Mouse (Mus musculus): ENCODE measurements around the gene Fam69b. TPM values are rescaled to one million over a fixed set of nuclear protein-coding genes. Genes with fewer than 3 reads are reported as not detected.

Fam69b gene
- polyA plus RNA-seq, 1 experiment, result 5.3 TPM

DNA sequence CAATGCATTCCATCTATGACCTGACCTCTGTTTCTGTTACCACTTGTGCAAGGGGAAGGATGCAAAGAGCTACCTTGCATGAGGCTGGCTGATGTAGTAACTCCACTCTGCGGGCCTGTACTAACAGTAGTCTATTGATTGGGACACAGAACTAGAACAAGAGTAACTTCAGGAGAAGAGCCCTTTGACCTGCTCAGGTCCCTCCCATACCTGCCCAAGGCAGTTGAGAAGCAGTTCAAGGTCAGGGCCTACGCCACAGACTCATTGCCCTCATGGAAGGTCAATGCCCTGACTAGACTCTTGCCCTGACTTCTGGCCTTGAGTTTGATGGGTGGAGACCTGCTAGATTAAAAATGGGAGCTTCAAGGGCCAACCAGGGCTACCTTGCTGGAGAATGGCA lies 27.6 kb upstream of the Fam69b start:
- TF ChIP-seq EP300 (IDR thresholded peaks at IDR 0.05; ENCODE audit: insufficient read depth, low read depth, low read length) (peak; percentile 73; the same call in 1 of the 2 replicates), POLR2A (IDR thresholded peaks at IDR 0.05; ENCODE audit: insufficient read depth, low read length) (no peak)
- H3K27me3 ChIP-seq (ENCODE audit: control insufficient read depth, insufficient read depth, low read length, poor library complexity, severe bottlenecking), result no peaks in the 10 kb centered on the region
- no peaks in the 10 kb centered on the region for H3K4me1 ChIP-seq (ENCODE audit: control insufficient read depth, insufficient read depth, low read length)
- no peak overlapping the region for H3K4me3 ChIP-seq (ENCODE audit: low read depth, low read length)
- H3K9me3 ChIP-seq (replicated peaks; ENCODE audit: control insufficient read depth, insufficient read depth, low read length, poor library complexity, severe bottlenecking), result no peaks in the 10 kb centered on the region
- no peak overlapping the region for H3K9ac ChIP-seq (ENCODE audit: low read depth, poor library complexity, severe bottlenecking)
- H3K27ac ChIP-seq (ENCODE audit: insufficient read depth, low read length), result no peak overlapping the region
- H3K36me3 ChIP-seq (ENCODE audit: control insufficient read depth, insufficient read depth, low read length, poor library complexity, severe bottlenecking), result no peaks in the 10 kb centered on the region

DNA sequence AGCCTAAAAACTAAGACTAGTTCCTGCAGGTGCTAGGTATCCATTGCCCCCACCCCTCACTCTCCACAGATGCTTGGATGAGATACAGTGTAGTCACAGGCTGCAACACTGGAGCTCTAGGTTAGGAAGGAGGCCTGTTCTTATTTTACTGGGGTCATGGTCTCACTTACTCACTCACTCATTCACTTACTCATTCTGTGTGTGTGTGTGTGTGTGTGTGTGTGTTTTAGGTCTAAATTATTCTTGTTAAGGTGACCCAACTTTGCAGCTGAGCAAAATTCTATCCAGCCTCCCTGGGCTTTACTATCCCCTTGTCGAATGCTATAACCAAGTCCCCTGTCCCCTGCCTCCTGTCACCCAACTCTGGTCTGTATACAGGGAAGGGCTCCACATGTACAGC lies 26.7 kb upstream of the Fam69b start:
- Histone ChIP-seq H3K4me3 (ENCODE audit: low read depth, low read length) (no peak overlapping the region), H3K27me3 (ENCODE audit: control insufficient read depth, insufficient read depth, low read length, poor library complexity, severe bottlenecking) (no peaks in the 10 kb centered on the region), H3K9ac (ENCODE audit: low read depth, poor library complexity, severe bottlenecking) (no peak overlapping the region), H3K9me3 (replicated peaks; ENCODE audit: control insufficient read depth, insufficient read depth, low read length, poor library complexity, severe bottlenecking) (no peaks in the 10 kb centered on the region), H3K27ac (ENCODE audit: insufficient read depth, low read length) (no peak overlapping the region), H3K36me3 (ENCODE audit: control insufficient read depth, insufficient read depth, low read length, poor library complexity, severe bottlenecking) (no peaks in the 10 kb centered on the region), H3K4me1 (ENCODE audit: control insufficient read depth, insufficient read depth, low read length) (no peaks in the 10 kb centered on the region)
- TF ChIP-seq POLR2A (IDR thresholded peaks at IDR 0.05; ENCODE audit: insufficient read depth, low read length), result no peak
- no peak for TF ChIP-seq EP300 (IDR thresholded peaks at IDR 0.05; ENCODE audit: insufficient read depth, low read depth, low read length)
- TF ChIP-seq CTCF (IDR thresholded peaks at IDR 0.05; ENCODE audit: low read depth, low read length), result no peak

DNA sequence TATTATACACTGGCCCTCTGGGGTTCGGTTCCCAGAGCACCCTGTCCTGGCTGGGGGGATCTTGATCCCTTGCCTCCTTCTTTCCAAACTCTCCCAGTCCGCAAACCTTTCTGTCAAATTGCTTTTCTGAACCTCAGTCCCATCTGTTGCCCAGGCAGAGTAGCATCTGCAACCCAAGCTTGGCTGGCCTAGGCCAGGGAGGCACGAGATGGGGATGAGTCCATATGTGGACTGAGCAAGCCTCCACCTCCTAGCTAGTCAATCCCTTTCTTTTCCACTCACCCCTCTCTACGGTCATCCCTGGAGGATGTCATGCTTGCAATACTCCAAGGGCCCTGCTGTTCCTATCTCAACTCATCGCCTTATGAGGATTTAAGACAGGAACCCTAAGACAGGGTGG lies 25.6 kb upstream of the Fam69b start:
- no peaks in the 10 kb centered on the region for H3K4me1 ChIP-seq (ENCODE audit: control insufficient read depth, insufficient read depth, low read length)
- no peak overlapping the region for H3K27ac ChIP-seq (ENCODE audit: insufficient read depth, low read length)
- peak overlapping the region; percentile 74 for H3K9ac ChIP-seq (ENCODE audit: low read depth, poor library complexity, severe bottlenecking)
- TF ChIP-seq CTCF (IDR thresholded peaks at IDR 0.05; ENCODE audit: low read depth, low read length), result no peak
- TF ChIP-seq POLR2A (IDR thresholded peaks at IDR 0.05; ENCODE audit: insufficient read depth, low read length), result no peak
- TF ChIP-seq EP300 (IDR thresholded peaks at IDR 0.05; ENCODE audit: insufficient read depth, low read depth, low read length), result no peak
- peak overlapping the region; percentile 93 for H3K4me3 ChIP-seq (ENCODE audit: low read depth, low read length)
- H3K9me3 ChIP-seq (replicated peaks; ENCODE audit: control insufficient read depth, insufficient read depth, low read length, poor library complexity, severe bottlenecking), result no peaks in the 10 kb centered on the region
- H3K27me3 ChIP-seq (ENCODE audit: control insufficient read depth, insufficient read depth, low read length, poor library complexity, severe bottlenecking), result no peaks in the 10 kb centered on the region
- H3K36me3 ChIP-seq (ENCODE audit: control insufficient read depth, insufficient read depth, low read length, poor library complexity, severe bottlenecking), result no peaks in the 10 kb centered on the region

DNA sequence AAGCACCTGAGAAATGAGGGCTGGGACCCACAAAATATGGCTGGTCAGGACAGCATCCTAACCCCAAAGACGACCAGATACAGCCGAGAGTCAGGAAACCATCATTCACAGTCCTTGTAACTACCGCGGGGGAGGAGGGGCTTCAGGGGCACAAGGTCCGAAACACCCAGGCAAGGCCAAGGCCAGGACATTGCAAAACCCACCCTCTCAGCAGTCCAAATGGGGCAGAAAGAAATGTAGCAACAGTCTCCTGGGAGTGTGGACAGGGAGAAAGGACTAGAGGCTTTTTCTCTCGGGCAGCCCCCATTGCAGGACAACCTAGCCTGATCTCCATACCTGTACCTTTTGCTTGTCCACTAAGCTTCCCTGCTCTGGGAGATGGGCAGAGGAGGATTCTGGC lies 25.1 kb upstream of the Fam69b start:
- Histone ChIP-seq H3K36me3 (ENCODE audit: control insufficient read depth, insufficient read depth, low read length, poor library complexity, severe bottlenecking) (no peaks in the 10 kb centered on the region), H3K27me3 (ENCODE audit: control insufficient read depth, insufficient read depth, low read length, poor library complexity, severe bottlenecking) (no peaks in the 10 kb centered on the region), H3K4me1 (ENCODE audit: control insufficient read depth, insufficient read depth, low read length) (no peaks in the 10 kb centered on the region), H3K9me3 (replicated peaks; ENCODE audit: control insufficient read depth, insufficient read depth, low read length, poor library complexity, severe bottlenecking) (no peaks in the 10 kb centered on the region), H3K27ac (ENCODE audit: insufficient read depth, low read length) (no peak overlapping the region; the same call in 1 of the 2 replicates), H3K9ac (ENCODE audit: low read depth, poor library complexity, severe bottlenecking) (peak overlapping the region; percentile 74), H3K4me3 (ENCODE audit: low read depth, low read length) (peak overlapping the region; percentile 93)
- no peak for TF ChIP-seq CTCF (IDR thresholded peaks at IDR 0.05; ENCODE audit: low read depth, low read length)
- no peak for TF ChIP-seq EP300 (IDR thresholded peaks at IDR 0.05; ENCODE audit: insufficient read depth, low read depth, low read length)
- no peak for TF ChIP-seq POLR2A (IDR thresholded peaks at IDR 0.05; ENCODE audit: insufficient read depth, low read length)

DNA sequence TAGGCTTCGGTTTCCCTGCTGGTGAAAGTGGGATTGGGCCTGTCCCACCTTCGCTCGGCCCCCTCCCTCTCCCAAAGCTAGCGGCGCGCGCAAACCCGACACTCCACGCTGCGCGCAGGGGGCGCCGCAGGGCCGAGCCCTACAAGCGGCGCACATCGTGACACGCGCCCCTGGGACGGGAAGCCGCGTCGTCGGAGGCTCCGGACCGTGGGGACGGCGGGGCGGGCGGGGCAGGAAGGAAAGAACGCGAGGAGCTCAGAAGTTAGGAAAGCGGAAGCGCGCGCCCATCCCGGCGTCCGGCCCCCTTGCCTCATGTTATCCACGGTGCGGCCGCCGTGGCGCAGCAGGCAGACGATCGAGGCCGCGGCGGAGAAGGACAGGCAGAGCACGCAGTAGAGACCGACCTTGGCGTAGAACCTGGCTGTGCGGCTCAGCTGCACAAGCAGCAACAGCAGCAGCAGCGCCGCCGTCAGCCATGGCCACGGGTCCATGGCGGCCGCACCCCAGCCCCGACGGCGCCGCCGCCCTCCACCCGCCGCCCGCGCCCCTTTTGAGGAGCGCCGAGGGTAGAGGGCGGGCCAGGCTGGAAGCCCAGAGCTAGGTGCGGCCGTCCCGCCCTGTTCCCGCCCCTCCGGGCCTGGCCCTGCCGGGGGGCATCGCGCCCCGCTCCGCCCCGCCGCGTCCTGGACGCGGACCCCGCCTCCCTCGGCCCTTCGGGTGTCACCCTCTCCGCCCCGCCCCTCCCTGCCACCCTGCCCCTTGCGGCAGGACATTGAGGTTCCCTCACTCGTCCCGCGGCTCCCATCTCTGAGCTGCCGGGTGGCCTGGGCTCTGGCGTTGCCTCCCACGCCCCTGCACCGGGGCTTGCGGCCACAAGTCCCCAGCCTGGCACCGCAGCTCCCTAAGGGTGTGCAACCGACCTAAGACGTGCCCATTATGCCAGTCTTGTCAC lies 24.3 kb upstream of the Fam69b start, which contains the start of gene Agpat2:
Gene Agpat2 (minus strand): TSS at position 698 of the 952 bp plus-strand sequence.
- no peaks in the 10 kb centered on the region for H3K4me1 ChIP-seq (ENCODE audit: control insufficient read depth, insufficient read depth, low read length)
- TF ChIP-seq EP300 (IDR thresholded peaks at IDR 0.05; ENCODE audit: insufficient read depth, low read depth, low read length), result no peak
- TF ChIP-seq POLR2A (IDR thresholded peaks at IDR 0.05; ENCODE audit: insufficient read depth, low read length), result peak; percentile 42
- no peaks in the 10 kb centered on the region for H3K27me3 ChIP-seq (ENCODE audit: control insufficient read depth, insufficient read depth, low read length, poor library complexity, severe bottlenecking)
- H3K27ac ChIP-seq (ENCODE audit: insufficient read depth, low read length), result peak within 1 kb of the TSS; percentile 7; the same call in 1 of the 2 replicates
- no peaks in the 10 kb centered on the region for H3K36me3 ChIP-seq (ENCODE audit: control insufficient read depth, insufficient read depth, low read length, poor library complexity, severe bottlenecking)
- H3K9ac ChIP-seq (ENCODE audit: low read depth, poor library complexity, severe bottlenecking), result peak within 1 kb of the TSS; percentile 74
- H3K9me3 ChIP-seq (replicated peaks; ENCODE audit: control insufficient read depth, insufficient read depth, low read length, poor library complexity, severe bottlenecking), result no peaks in the 10 kb centered on the region
- H3K4me3 ChIP-seq (ENCODE audit: low read depth, low read length), result peak within 1 kb of the TSS; percentile 93

DNA sequence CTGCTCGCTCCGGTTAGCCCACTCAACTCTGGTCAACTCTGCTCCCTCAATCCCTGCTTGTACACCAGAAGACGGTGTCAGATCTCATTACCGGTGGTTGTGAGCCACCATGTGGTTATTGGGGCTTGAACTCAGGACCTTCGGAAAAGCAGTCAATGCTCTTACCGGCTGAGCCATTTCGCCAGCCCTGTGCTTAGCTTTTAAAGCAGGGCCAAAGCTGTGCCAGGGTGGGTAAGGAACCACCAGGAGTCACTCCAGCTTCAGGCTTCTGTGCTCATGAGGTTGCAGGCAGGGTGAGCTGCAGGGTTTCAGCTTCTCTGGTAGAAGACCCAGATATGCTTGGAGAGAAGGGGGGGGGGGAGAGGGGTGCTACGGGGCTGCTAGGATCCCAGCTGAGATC lies 22.9 kb upstream of the Fam69b start:
- no peaks in the 10 kb centered on the region for H3K27me3 ChIP-seq (ENCODE audit: control insufficient read depth, insufficient read depth, low read length, poor library complexity, severe bottlenecking)
- TF ChIP-seq EP300 (IDR thresholded peaks at IDR 0.05; ENCODE audit: insufficient read depth, low read depth, low read length) (no peak), CTCF (IDR thresholded peaks at IDR 0.05; ENCODE audit: low read depth, low read length) (no peak), POLR2A (IDR thresholded peaks at IDR 0.05; ENCODE audit: insufficient read depth, low read length) (no peak)
- H3K4me3 ChIP-seq (ENCODE audit: low read depth, low read length), result no peak overlapping the region
- H3K9me3 ChIP-seq (replicated peaks; ENCODE audit: control insufficient read depth, insufficient read depth, low read length, poor library complexity, severe bottlenecking), result no peaks in the 10 kb centered on the region
- no peak overlapping the region for H3K27ac ChIP-seq (ENCODE audit: insufficient read depth, low read length)
- no peak overlapping the region for H3K9ac ChIP-seq (ENCODE audit: low read depth, poor library complexity, severe bottlenecking)
- peaks cover 4% of the 10 kb centered on the region for H3K4me1 ChIP-seq (ENCODE audit: control insufficient read depth, insufficient read depth, low read length)
- H3K36me3 ChIP-seq (ENCODE audit: control insufficient read depth, insufficient read depth, low read length, poor library complexity, severe bottlenecking), result no peaks in the 10 kb centered on the region
